Mouse (Mus musculus): ENCODE results near the gene Kif19a. TPM values are rescaled to one million over a fixed set of nuclear protein-coding genes. Genes with fewer than 3 reads are reported as not detected.

Gene Kif19a
- polyA plus RNA-seq, 1 experiment = 5.5 TPM

DNA sequence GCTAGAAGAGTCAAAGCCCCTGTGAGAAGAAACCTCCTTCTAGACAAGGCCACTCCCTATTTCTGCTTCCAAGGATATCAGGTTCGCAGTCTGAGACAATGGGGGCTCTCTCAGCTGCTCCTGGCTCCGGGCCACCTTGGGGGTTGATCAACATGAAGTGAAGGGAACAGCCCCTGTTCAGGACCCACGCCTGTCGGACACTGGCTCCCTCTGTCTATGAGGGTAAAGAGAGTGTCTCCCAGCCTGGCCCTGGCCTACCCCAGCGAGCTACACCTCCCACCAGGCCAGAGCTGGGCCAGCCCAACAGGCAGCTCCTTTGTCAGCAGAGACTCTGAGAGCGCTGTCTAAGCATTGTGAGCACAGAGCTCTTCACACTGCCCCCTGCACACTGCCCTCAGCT lies 4.7 kb downstream of the Kif19a start:
- TF ChIP-seq POLR2A (IDR thresholded peaks at IDR 0.05; ENCODE audit: extremely low read depth, insufficient read depth, low read length) (no peak), CTCF (IDR thresholded peaks at IDR 0.05; ENCODE audit: extremely low read depth, insufficient read depth, low read length) (no peak)
- no peak overlapping the region for H3K4me3 ChIP-seq (ENCODE audit: insufficient read depth, low read length)
- 0 out of 2 replicates have a peak, but pooled peaks cover 2% of the 10 kb centered on the region for H3K4me1 ChIP-seq (ENCODE audit: control insufficient read depth, insufficient read depth, low read length)

DNA sequence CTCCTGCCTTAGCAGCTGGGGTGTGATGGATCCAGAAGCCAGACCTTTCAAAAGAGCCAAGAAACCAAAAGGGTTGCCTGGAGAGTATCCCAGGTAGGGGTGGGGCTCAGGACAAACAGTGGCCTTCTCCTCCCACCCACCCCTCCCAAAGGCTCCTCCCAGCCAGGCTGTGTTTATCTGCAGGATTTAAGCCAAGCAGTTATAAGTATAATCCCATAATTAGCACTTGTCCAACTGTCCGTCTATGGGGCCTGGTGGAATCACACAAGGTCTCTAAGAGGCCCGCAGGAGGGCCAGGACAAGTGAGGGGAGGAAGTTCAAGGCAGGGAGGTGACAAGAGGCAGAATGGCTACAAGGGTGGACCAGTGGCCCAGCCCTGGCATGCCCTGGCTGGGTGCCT lies 6.7 kb downstream of the Kif19a start:
- no peak for TF ChIP-seq CTCF (IDR thresholded peaks at IDR 0.05; ENCODE audit: extremely low read depth, insufficient read depth, low read length)
- TF ChIP-seq POLR2A (IDR thresholded peaks at IDR 0.05; ENCODE audit: extremely low read depth, insufficient read depth, low read length) = no peak

More for the DNA sequence above, 4.7 kb downstream of the Kif19a start:
- H3K27ac ChIP-seq (ENCODE audit: insufficient read depth, low read length) = no peak overlapping the region

DNA sequence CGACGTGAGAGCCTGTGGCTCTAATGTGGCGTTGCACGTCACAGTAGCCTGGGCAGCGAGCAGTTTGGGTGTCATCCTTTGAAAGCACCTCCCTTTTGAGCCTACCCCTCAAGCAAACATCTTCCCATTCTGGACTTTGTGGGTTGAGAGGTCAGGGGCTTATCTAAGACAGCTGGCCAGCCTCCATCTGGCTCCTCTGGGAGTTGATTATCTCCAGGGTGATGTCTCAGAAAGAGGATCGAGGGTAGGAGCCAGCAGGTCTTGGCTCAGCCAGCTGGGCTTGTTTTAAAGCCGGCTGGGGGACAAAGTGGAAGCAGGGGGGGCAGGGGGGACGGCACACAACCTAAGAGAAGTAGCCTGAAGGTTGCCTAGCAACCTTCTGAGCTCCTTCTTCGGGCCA lies 14.9 kb downstream of the Kif19a start:
- no peak for TF ChIP-seq CTCF (IDR thresholded peaks at IDR 0.05; ENCODE audit: extremely low read depth, insufficient read depth, low read length)
- TF ChIP-seq POLR2A (IDR thresholded peaks at IDR 0.05; ENCODE audit: extremely low read depth, insufficient read depth, low read length) = no peak
- Histone ChIP-seq H3K4me3 (ENCODE audit: insufficient read depth, low read length) (no peak overlapping the region), H3K27ac (ENCODE audit: insufficient read depth, low read length) (no peak overlapping the region), H3K4me1 (ENCODE audit: control insufficient read depth, insufficient read depth, low read length) (no peaks in the 10 kb centered on the region)

More for the DNA sequence above, 6.7 kb downstream of the Kif19a start:
- Histone ChIP-seq H3K27ac (ENCODE audit: insufficient read depth, low read length) (no peak overlapping the region), H3K4me1 (ENCODE audit: control insufficient read depth, insufficient read depth, low read length) (no peaks in the 10 kb centered on the region), H3K4me3 (ENCODE audit: insufficient read depth, low read length) (no peak overlapping the region)

DNA sequence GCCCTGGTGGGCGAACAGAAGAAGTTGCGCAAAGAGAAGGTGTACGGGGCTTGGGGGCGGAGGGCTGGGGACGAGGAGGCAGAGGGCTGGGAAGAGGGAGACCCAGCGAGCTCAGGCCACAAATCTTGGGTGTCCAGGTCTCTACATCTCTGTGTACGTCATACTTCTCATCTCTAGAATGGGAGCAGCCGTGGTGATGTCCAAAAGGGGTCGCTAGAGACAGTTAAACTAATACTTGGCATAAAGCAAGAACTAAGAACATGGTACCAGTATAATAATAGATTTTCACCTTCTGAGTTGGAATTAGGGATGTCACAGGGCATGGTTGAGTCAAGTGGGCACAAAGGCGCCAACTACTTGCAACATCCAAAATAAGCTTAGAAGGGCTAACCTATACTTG lies 20.7 kb downstream of the Kif19a start:
- no peak overlapping the region for H3K27ac ChIP-seq (ENCODE audit: insufficient read depth, low read length)
- H3K4me1 ChIP-seq (ENCODE audit: control insufficient read depth, insufficient read depth, low read length) = no peaks in the 10 kb centered on the region
- TF ChIP-seq CTCF (IDR thresholded peaks at IDR 0.05; ENCODE audit: extremely low read depth, insufficient read depth, low read length) (0 out of 2 replicates have a peak, but pooled peaks have one; percentile 11), POLR2A (IDR thresholded peaks at IDR 0.05; ENCODE audit: extremely low read depth, insufficient read depth, low read length) (no peak)
- no peak overlapping the region for H3K4me3 ChIP-seq (ENCODE audit: insufficient read depth, low read length)

DNA sequence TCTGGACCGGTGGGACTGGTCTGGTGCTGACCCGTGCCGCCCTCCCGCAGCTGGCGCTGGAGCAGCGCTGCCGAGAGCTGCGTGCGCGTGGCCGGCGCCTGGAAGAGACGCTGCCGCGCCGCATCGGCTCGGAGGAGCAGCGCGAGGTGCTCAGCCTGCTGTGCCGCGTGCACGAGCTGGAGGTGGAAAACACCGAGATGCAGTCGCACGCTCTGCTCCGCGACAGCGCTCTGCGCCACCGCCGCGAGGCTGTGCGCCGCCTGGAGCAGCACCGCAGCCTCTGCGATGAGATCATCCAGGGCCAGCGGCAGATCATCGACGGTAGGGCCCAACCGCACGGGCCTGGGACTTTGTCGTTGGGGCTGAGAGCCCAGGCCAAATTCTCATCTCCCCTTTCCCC lies 21.1 kb downstream of the Kif19a start:
- H3K27ac ChIP-seq (ENCODE audit: insufficient read depth, low read length) = no peak overlapping the region
- no peak for TF ChIP-seq POLR2A (IDR thresholded peaks at IDR 0.05; ENCODE audit: extremely low read depth, insufficient read depth, low read length)
- no peak for TF ChIP-seq CTCF (IDR thresholded peaks at IDR 0.05; ENCODE audit: extremely low read depth, insufficient read depth, low read length)
- H3K4me3 ChIP-seq (ENCODE audit: insufficient read depth, low read length) = no peak overlapping the region
- peaks cover under 1% of the 10 kb centered on the region; the same call in 1 of the 2 replicates for H3K4me1 ChIP-seq (ENCODE audit: control insufficient read depth, insufficient read depth, low read length)

DNA sequence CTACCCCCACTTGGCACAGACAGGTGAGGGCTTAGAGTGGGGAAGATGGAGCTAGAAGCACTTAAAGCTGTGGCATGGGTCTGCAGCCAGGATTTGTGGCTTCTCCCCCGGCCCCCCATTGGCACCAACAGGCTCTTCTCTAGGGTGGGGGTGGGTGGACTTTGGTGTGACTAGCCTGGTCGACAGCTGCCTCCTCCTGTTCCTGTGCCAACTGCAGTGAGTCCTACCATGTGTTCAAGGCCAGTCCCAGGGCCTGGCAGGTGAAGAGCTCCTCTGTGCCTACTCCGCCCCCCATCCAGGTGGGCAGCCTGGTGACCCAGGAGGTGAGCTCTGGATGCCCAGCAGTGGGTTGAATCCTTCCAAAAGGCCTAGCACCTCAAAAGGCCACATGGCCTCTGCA lies 22.4 kb downstream of the Kif19a start:
- TF ChIP-seq CTCF (IDR thresholded peaks at IDR 0.05; ENCODE audit: extremely low read depth, insufficient read depth, low read length) (no peak), POLR2A (IDR thresholded peaks at IDR 0.05; ENCODE audit: extremely low read depth, insufficient read depth, low read length) (no peak)
- Histone ChIP-seq H3K4me3 (ENCODE audit: insufficient read depth, low read length) (no peak overlapping the region), H3K4me1 (ENCODE audit: control insufficient read depth, insufficient read depth, low read length) (peaks cover 2% of the 10 kb centered on the region; the same call in 1 of the 2 replicates), H3K27ac (ENCODE audit: insufficient read depth, low read length) (no peak overlapping the region)

DNA sequence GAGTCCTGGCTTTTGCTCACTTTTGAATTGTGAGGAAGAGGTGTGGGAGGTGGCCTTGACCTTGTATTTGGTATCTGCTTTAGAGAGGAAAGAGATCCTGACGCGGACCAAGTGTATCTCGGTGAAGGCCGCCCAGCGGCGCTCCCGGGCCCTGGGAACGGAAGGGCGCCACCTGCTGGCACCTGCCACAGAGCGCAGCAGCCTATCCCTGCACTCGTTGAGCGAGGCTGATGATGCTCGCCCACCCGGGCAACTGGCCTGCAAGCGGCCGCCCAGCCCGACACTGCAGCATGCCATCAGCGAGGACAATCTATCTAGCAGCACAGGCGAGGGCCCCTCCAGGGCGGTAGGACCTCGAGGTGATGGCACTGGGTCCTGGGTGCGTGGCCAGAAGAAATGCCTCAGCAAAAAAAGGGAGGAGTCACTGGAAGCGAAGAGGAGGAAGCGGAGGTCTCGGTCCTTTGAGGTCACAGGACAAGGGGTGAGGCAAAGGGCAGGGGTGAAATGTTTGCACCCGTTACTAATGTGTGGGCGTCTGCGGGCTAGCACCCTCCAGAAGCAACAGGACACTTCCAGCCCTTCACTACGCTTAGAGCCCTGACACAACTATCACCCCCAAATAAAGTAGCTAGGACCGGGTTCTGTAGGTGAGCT lies 24.0 kb downstream of the Kif19a start:
- H3K4me1 ChIP-seq (ENCODE audit: control insufficient read depth, insufficient read depth, low read length) = peaks cover 2% of the 10 kb centered on the region
- TF ChIP-seq CTCF (IDR thresholded peaks at IDR 0.05; ENCODE audit: extremely low read depth, insufficient read depth, low read length) (peak; percentile 71), POLR2A (IDR thresholded peaks at IDR 0.05; ENCODE audit: extremely low read depth, insufficient read depth, low read length) (no peak)
- no peak overlapping the region for H3K4me3 ChIP-seq (ENCODE audit: insufficient read depth, low read length)

DNA sequence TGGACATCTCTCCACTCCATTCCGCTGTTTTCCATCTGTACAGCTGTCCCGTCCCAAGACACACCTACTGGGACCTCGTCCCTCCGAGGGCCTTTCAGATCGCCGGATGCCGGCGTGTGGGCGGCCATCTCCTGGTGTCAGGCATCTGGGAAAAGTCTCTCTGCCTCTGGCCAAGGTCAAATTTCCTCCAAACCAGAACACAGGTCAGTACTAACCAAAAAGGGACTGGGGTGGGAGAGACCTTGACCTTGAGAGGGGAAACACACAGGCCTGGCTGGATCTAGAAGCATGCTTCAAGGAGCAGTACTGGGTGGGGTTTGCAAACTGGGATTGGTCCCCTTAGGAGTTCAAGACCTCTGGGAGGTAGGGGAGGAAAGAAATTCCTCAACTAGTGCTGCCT lies 24.5 kb downstream of the Kif19a start:
- no peak for TF ChIP-seq CTCF (IDR thresholded peaks at IDR 0.05; ENCODE audit: extremely low read depth, insufficient read depth, low read length)
- TF ChIP-seq POLR2A (IDR thresholded peaks at IDR 0.05; ENCODE audit: extremely low read depth, insufficient read depth, low read length) = no peak
- Histone ChIP-seq H3K4me1 (ENCODE audit: control insufficient read depth, insufficient read depth, low read length) (peaks cover 2% of the 10 kb centered on the region), H3K4me3 (ENCODE audit: insufficient read depth, low read length) (no peak overlapping the region)

More for the DNA sequence above, 24.0 kb downstream of the Kif19a start:
- H3K27ac ChIP-seq (ENCODE audit: insufficient read depth, low read length) = no peak overlapping the region

DNA sequence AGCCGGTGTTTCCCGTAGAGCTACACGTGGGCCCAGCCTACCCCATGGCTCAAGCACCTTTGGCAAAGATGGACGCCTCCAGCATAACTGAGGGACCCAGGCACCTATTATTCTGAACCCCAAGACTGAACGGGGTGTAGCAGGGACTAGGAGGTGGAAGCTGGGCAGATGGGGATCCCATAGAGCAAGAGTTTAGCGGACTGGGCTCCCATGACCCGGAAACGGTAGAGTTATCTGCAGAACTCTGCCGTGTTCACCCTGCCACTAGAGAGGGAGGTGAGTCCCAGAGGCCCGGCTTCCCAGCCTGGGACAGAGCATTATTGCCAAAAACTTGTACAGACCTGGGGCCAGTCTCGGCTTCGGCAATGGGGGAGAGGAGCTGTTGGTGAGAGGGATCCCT lies 25.0 kb downstream of the Kif19a start:
- H3K4me1 ChIP-seq (ENCODE audit: control insufficient read depth, insufficient read depth, low read length) = peaks cover 2% of the 10 kb centered on the region
- no peak for TF ChIP-seq CTCF (IDR thresholded peaks at IDR 0.05; ENCODE audit: extremely low read depth, insufficient read depth, low read length)
- TF ChIP-seq POLR2A (IDR thresholded peaks at IDR 0.05; ENCODE audit: extremely low read depth, insufficient read depth, low read length) = no peak
- no peak overlapping the region for H3K4me3 ChIP-seq (ENCODE audit: insufficient read depth, low read length)
- H3K27ac ChIP-seq (ENCODE audit: insufficient read depth, low read length) = no peak overlapping the region

More for the DNA sequence above, 24.5 kb downstream of the Kif19a start:
- H3K27ac ChIP-seq (ENCODE audit: insufficient read depth, low read length) = no peak overlapping the region

DNA sequence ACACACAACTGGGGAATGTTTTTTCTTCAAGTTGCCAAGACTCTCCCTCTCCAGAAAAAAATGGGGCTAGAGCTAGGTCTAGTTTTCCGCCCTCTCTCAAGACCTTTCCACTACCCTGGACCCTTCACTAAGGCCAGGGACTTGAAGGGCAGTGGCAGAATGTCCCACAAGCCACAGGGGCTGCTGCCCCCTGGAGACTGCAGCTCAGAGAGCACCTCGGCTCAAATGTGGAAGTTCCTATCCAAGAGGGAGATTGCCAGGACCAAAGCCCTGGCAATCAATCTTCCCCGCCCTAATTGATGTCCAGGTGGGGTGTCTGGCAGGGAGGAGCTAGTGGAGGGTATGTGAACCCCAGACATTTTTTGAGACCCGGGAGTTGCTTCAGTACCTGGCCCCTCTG lies 25.7 kb downstream of the Kif19a start:
- H3K27ac ChIP-seq (ENCODE audit: insufficient read depth, low read length) = no peak overlapping the region
- no peak overlapping the region for H3K4me3 ChIP-seq (ENCODE audit: insufficient read depth, low read length)
- TF ChIP-seq CTCF (IDR thresholded peaks at IDR 0.05; ENCODE audit: extremely low read depth, insufficient read depth, low read length) (no peak), POLR2A (IDR thresholded peaks at IDR 0.05; ENCODE audit: extremely low read depth, insufficient read depth, low read length) (no peak)
- H3K4me1 ChIP-seq (ENCODE audit: control insufficient read depth, insufficient read depth, low read length) = peaks cover 2% of the 10 kb centered on the region
